Mouse (Mus musculus) urinary bladder, postnatal 10 days (tissue): Measurements from ENCODE around the gene Nrxn3.

Experiments used
- DNase-seq: peaks from one replicate; pipeline ENCODE4 v3.0.0; 2022; ENCODE audit warnings: low spot score

Nrxn3 gene

DNA sequence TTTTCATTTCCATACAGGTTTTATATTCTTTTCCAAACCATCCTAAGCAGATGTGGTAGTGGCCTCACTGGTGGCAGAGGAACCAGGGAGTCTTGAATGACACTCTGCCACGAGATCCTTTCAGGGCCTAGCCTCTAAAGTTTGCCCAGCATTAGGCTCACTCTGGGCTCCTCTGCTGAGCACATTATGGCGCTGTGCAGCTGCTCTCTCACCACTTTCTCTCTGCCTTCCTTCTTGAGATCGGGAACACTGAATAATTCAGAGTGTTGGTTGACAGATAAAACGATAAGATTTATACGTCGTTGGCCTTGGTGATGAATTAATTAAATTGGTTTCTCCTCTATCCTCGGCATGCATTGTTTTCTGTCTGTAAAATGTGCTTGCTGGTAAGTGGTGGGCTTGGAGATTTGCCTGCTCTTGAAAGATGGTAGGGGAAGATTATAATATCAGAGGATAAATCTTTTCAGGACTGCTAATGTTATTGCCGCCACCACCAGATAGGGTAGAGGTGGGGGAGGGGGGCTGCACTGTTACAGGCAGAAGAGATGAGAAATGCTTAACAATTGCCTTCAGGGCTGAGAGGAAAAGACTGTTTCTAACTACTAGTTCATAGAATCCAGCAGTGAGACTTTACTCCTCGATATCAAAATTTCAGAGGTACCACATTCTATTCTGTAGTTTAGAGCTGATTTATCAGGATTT lies 1094.5 kb downstream of the Nrxn3 start:
- DNase-seq, result no peak

DNA sequence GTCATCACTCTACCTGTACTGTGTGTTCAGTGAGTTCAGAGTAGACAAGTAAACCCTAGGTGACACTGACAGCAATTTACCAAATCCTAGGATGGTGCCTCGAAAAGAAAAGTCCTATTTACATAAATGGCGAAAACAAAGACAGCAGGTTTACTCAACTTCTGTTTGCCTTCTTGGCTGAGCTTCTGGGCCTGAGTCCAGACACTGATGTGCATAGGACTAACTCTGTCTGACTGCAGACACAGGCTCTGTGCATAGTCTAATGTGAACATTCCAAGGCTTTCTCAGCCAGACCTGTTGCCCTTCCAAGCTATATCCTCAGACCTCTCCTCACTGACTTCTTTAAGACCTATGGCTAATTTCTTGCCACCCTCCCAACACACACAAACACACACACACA lies 1095.5 kb downstream of the Nrxn3 start:
- DNase-seq, result no peak

DNA sequence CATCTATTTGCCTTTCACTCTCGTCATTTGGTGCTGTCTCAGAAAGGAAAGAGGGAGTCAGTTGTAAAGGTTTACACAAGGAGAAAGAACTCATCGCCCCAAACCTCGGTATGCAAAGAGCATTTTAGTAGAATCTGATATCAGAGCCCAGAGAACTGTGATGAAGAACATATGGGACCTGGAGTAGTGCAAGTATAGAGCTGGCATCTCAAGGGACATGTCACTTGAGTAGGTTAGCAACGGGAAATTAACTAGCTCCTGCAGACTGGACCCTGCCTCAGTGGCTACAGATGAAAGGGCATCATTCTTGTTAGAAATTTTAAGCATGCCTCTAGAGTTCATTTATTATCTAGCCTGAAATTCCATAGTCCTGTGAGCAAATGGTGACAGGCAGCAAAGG lies 1099.5 kb downstream of the Nrxn3 start:
- DNase-seq, result no peak

DNA sequence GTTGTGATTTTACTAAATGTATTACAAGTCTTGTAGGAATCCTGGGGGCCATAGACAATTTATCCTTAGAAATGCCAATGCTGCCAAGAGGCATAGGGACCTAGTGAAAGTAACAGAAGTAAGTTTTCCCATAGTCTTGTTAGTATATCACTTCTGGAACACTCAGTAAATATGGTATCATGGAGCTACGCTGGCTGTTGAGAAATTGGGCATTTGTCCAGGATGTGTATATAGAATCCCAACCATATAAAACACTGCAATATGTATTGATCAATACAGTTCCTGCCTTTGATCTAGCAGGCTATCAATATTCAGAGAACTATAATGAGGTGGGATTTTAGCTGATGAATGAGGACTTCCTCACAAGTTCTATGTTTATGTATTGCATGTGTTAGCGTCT lies 1107.3 kb downstream of the Nrxn3 start:
- DNase-seq, result no peak

DNA sequence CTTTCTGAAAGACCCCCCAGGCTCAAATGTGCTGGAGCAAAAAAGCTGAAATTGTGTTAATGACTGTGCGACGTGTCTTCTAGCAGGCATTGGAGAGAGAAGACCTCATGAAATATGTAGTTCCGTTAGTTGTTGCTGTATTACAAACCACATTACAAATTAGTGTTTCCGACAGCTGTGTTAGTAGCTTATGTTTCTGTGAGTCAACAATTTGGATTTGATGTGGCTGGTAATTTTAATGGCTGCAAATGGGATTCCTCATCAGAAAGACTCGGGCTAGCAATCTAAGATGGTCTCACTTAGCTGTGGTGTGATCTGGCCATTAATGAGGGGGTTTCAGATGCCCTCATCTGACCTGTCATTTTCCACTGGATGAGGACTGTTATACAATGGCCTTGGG lies 1107.7 kb downstream of the Nrxn3 start:
- no peak for DNase-seq

DNA sequence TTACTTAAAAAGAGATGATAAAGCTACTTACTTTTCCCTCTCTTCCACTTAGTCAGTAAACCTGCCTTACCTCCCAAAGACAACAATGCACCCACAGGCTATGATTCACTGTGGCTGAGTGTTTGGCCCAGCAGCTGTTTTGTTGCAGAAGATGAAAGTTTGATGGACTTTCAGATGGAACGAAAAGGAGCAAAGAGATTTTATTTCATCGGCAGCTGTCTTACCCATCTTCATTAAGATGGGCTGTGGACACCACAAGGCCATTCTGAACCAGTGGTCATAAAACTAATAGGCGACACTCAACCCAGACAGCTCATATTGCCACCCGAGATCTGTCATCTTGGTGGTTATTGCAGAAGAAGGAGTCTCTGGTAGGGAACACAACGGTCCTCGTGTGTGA lies 1108.6 kb downstream of the Nrxn3 start:
- DNase-seq, result no peak

DNA sequence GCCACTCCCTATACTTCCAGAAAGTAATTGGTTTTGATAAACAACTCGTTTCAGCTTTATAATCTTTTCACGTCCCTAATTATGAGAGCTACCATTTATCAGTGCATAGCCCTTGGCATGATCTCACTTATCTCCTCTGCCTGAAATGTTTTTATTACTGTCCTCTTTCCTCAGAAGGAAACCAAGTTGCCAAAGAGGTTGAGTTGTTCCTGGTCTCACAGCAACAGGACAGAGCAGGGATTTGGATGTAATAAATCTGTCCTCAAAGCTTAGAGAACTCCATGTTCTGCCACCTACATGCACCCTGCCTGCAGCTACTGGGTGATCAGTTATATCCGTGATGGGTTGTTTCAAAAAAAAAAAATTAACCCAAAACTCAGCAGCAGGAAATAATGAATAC lies 1113.6 kb downstream of the Nrxn3 start:
- DNase-seq, result no peak

DNA sequence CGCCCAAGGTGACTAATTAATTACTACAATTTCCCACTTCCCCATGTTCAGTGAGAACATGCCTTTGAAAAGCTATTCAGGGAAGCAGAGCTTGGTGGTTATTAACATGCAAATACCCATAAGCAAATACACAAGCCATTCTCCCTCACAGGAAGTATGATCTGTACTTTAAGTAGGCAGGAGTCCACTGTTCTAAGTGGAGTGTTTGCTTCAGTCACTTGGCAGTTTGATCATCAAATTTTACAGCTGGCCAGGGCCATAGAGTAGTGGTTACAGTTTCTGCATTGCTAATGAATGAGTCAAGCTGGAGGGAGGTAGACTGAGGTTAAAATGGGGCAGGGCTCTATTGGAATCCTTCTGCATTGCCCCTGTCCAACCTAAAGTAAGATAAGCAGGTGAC lies 1120.2 kb downstream of the Nrxn3 start:
- DNase-seq, result no peak

DNA sequence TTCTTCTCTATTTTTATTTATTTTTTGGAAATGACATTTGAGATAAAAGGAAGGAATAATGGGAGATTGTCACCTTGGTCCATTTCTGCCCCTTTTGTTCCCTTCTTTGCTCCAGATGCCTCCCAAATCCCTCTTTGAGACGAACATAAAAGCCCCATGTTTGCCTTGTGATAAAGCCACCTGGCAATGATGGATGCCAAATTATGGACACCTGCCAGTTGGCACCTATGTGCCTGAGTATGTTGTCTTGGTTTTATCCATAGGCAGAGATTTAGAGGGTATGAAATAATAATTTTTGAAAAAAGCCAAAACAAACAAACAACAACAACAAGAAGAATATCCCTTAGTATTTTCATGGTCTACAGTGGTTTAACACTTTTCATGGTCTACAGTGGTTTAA lies 1125.4 kb downstream of the Nrxn3 start:
- no peak for DNase-seq

DNA sequence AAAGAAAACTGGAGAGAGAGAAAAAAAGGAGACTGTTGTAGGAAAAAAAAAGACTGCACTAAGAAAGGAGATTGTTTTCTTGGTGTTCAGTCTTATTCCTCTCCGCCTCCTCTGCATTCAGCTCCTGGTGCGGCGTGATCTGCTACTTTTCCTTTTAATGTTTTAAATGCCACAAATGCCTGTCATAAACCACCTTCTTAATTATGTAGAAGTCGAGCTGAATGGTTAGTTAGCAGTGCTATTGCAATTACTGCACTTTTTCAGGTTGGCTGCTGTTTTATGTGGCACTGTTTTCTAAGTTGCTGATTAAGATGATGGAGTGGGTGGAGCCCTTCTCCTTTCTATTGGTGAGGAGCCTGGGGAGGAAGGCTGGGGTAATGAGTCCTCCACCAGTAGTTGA lies 1131.7 kb downstream of the Nrxn3 start:
- DNase-seq, result no peak

DNA sequence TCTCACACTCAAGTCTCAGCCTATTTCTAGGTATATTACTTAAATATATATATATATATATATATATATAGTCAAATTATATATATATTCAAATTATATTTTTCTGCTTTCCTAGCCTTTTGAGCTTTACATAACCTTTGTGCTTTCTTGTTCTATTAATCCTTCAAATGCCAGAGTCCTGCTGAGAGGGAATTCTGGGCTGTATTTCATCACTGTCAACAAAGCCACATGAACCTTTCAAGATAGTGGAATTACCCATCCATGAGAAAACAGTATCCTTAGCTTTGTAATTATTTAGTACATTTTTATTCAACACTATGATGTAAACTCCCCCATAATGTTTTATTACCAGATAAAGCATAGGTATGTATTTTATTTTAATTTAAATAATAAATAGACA lies 1144.4 kb downstream of the Nrxn3 start:
- DNase-seq, result no peak

DNA sequence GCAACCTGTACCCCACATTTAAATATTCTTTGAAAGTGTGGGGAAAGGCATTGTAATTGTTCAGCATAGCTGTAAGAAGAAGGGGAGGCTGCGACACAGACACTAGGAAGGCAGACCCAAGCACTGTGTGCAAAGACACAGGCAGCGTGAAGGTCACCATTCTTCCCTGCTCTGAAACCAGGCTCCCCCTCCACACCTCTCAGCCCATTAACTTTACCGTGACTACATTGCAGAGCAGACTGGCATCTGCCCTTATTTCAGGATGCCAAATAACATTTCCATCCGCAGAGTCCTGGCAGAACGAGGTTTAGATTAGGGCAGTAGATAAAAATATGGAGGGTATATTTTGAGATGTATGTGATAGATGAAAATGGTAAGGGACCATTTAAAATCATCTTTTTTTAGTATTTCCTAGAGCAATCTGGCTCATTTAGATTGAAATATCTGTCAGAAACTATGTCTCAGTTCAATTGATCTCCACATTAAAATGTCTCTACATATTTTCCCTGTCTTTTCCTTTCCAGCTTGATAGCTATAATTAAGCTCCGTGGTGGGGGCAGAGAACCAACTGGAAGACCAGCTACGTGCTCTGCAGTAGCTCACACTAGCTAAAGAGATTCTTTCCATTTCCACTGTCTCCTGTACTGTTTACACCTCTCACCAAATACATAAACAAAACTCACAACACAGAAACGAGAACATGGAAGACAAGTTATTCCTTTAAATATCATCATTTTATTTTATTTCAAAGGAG lies 1160.1 kb downstream of the Nrxn3 start:
- DNase-seq, result no peak

DNA sequence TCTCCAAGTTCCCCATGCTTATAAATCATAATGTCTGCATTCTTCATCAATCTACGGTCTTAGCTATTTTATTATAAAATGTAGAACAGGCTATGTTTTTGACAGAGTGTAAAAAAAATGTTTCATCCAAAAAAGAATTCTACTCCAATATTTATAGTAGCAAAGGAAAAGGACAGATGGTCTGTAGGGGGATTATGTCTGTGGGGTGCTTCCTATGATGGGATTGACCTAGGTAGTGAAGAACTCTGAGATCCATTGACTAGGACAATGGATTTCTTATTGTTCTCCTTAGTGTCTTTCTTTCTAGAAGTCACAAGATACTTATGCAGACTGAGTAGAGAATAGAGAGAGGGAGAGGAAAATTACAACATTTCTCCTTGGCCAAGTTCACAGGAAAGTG lies 1161.9 kb downstream of the Nrxn3 start:
- no peak for DNase-seq

DNA sequence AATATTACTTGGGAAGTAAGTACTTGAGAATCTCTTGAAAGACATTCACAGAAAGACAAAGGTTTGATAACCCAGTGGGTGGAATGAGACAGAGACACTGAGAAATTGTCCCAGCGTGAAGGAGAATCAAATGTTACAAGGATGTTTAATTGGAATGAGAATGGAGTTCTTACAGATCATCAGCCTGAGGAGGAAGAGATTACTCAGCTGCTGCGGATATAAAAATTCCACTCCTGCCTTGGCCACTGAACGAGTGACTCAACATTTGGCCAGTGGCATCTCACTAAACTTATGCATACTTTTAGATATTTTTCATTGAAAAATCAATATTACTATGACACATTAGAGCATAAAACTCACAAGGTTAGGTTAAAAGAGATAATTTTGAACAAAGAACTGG lies 1166.0 kb downstream of the Nrxn3 start:
- no peak for DNase-seq

DNA sequence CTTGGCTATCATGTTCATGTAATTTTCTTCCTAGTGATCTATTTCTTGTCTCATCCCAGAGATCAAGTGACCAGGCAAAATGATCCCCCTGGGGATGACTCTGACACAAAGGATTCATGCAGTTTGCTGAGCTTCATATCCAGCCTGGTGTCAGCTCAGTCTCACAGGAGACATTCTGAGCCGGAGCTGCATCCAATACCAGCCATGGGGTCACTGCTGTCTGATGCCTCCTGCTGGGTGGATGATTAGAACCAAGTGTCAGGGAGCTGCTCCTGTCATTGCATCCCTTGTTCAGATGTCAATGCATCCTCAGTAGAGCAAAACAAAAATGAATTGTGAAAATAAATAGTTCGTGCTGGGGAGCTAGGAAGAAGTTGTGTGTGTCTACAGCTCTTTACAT lies 1174.2 kb downstream of the Nrxn3 start:
- no peak for DNase-seq

DNA sequence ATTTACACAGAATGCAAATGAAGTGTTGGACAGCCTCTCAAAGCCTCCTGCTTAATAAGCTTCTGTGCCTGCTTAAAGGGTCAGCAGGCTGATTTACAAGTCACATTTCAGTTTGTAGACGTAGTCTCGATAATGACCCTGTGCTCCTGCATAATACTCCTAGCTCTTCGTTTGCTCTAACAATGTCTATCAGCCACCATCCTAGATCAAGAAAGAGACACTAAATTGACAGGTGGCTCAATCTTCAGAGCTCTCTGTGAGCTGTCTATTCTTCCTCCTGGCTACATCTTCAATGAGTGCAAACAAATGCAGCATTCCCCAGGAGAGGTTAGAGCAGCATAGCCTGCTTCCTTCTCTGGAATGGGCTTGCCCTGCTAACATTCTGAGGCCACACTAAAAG lies 1186.9 kb downstream of the Nrxn3 start:
- DNase-seq, result no peak

DNA sequence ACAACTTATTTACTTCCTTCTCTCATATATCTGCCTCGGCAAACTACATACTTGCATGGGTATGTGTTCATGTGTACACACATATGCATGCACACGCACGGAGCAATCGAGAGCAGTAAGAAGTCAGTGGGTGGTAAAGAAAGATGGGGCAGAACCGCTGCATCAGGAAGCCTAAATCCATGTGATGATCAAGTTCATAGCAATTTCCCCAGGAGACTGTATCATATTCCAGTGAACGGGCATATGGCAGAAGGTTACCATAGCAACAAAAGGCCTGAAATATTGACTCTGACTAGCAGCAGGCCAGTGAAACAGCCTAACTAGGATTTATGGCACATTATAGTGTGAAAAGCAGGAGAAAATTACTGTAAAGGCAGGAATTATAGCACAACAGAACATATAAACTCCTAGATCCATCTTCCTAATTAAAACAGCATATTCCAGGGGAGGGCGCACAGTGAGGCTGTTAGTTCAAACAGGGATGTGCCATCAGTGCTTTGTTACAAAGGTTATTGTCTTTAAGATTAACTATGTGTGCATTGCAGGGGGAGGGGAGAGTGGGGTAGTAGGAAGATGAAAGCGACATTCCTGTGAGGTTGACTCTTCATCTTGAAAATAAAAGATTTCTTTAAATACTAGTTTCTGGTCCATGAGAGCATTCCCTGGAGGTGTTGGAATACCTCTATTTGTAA lies 1195.6 kb downstream of the Nrxn3 start:
- no peak for DNase-seq

DNA sequence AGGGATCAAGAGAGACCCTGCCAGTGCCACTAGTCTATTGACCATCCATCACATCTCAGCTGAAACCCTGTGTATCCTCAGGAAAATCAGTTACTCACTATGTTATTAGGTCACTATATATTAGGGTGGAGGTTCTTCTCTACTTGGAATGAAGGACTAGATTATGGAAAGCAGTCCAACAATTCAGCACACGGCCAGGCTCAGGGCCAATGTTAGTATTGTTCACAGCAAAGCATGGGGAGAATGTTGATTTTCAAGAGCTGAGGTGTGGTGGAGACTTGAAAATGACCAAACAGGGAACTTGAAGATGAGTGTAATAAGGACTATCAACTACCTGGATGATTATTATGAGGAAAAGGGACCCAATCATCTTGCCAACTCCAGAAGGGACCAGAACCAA lies 1209.7 kb downstream of the Nrxn3 start:
- no peak for DNase-seq

DNA sequence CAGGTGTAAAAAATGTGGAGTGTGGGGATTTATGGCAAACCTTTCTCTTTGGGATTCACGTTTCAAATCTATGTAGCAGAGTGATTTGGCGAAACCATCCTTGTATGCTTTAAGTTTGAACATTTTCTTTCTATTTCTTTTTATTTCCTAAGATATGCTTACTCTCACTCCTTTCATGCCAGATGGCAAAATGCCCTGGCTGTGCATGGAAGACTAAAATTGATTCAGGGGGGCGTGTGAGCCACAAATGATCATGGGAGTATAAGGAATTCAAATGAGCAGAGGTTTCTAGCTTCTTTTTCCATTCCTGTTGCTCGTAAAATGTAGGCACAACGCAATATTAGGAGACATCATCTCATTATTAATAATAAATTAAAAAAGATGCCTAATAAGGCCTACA lies 1211.0 kb downstream of the Nrxn3 start:
- no peak for DNase-seq

DNA sequence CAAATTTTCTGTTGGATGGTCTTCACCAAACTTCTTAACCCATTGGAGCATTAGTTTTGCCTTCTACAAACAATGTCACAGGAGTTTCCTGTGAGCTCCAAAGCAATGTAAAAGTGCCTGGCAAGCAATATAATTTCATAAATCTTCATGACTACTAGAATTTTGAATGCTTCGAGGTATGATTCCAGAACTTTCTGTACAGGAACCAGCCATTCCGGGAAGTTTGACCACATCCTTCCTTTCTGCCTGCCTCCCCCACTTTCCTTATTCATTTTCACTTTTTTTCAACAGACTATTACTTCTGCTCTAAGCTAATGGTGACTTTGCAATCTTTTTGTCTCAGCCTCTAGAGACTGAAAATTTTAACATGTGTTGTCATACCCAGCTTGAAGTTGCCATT lies 1218.1 kb downstream of the Nrxn3 start:
- DNase-seq, result no peak

DNA sequence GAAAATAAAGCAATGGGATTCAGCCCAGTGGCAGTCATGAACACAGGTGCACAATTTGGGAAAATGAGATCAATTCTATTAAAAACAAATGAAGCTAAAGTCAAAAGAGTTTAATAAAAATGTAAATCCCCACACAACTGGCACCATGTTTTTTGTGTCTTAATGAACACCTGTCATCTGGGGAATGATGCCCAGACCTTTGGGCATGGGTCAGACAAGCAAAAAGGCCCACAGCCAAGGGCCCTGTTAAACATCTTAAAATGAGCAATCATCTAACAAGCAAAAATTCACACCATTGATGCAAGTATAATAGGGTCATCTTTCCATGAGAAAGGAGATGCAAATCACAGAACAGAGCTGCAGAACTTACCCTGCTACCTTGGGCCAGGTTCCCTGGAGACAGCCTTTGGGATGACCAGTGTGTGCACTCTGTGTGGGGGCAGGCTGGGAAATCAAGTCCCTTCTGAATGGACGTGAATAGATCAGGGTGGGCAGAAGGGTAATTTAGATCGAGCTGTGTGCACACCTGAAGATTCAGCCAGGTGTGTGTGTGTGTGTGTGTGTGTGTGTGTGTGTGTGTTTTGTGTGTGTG lies 1223.3 kb downstream of the Nrxn3 start:
- DNase-seq, result no peak

DNA sequence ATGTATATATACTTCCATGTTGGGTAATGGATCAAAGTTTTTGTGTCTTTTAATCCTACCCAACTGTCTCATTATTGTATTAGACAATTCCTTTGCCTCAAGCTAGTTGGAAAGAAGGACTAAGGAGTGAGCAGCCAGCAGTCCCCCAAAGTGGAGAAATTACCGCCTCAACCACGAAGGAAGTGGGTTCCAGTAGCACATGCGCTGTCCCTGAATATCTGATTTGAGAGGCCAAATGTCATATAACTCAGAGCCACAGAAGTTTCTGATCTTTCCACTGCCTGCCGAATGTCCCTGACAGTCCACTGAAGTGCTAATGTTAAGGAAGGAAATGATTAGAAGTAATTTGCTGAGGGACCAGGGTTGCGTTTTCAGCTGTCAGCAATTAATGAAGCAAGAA lies 1223.8 kb downstream of the Nrxn3 start:
- no peak for DNase-seq

DNA sequence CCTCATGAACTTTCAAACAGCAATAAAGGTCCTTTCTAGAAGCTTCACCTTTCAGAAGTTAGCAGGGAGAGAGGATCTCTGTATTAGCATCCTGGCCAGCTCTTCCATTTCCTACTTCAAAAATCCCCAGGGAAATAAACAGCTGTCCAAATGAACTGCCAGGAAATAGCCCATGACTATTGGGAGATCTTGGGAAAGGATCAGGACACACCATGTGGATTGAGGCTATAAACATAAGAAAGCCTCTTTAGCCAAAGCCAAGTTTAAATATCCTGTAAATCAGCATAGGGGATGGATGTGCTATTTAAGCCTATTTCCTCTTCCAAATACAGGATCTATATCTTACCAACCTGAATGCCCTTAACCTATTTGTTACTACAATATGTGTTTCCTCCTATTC lies 1230.6 kb downstream of the Nrxn3 start:
- DNase-seq, result no peak
